Mouse (Mus musculus): Measurements from ENCODE around the gene Anapc7. TPM values are rescaled to one million over a fixed set of nuclear protein-coding genes. Genes with fewer than 3 reads are reported as not detected.
A peak's percentile ranks its signal among the peaks of the same experiment; 100 is the strongest.

Anapc7 gene
- total RNA-seq, 1 experiment = 51.8 TPM

GRCm38 (mm10) chr5:122425550-122425949 is 4.1 kb downstream of the Anapc7 start:
- no peak for TF ChIP-seq ZC3H11A (IDR thresholded peaks at IDR 0.05; ENCODE audit: borderline replicate concordance, low read depth, low read length)
- no peak for TF ChIP-seq HCFC1 (IDR thresholded peaks at IDR 0.05; ENCODE audit: borderline replicate concordance, insufficient read depth, low read length)
- no peak for TF ChIP-seq MAFK (IDR thresholded peaks at IDR 0.05; ENCODE audit: insufficient read depth, low read depth, low read length)
- no peak for TF ChIP-seq ZNF384 (IDR thresholded peaks at IDR 0.05; ENCODE audit: low read depth, low read length)
- no peak for TF ChIP-seq CHD2 (IDR thresholded peaks at IDR 0.05; ENCODE audit: low read depth, low read length)
- H3K27ac ChIP-seq (ENCODE audit: insufficient read depth, low read depth, low read length, poor library complexity, severe bottlenecking) = no peak overlapping the region
- no peak overlapping the region for H3K9ac ChIP-seq (ENCODE audit: insufficient read depth, low read depth, low read length, poor library complexity, severe bottlenecking)
- no peak for DNase-seq (ENCODE audit: low read depth, low spot score)
- H3K4me3 ChIP-seq (ENCODE audit: insufficient read depth in 1 of 2, low read depth in 1 of 2, low read length in 2 of 2, poor library complexity in 1 of 2, severe bottlenecking in 1 of 2) = no peak overlapping the region
- peaks cover 22% of the 10 kb centered on the region for H3K36me3 ChIP-seq (ENCODE audit: control insufficient read depth, insufficient read depth, low read length, poor library complexity, severe bottlenecking)
- H3K9me3 ChIP-seq (ENCODE audit: control insufficient read depth, insufficient read depth, low read depth, low read length) = no peaks in the 10 kb centered on the region
- H3K4me1 ChIP-seq (ENCODE audit: control insufficient read depth in 2 of 2, insufficient read depth in 2 of 2, low read length in 2 of 2, poor library complexity in 1 of 2) = peaks cover 1 to 9% of the 10 kb centered on the region in 2 experiments; a peak in 2 of 4 replicates
- in situ Hi-C loops (cut with MboI; ENCODE audit: low sequenced_read_pairs in 2 of 2, unreplicated experiment in 2 of 2) = no loop called here

GRCm38 (mm10) chr5:122430036-122430775 is 8.7 kb downstream of the Anapc7 start:
- no peak overlapping the region for H3K4me3 ChIP-seq (ENCODE audit: insufficient read depth in 1 of 2, low read depth in 1 of 2, low read length in 2 of 2, poor library complexity in 1 of 2, severe bottlenecking in 1 of 2)
- H3K36me3 ChIP-seq (ENCODE audit: control insufficient read depth, insufficient read depth, low read length, poor library complexity, severe bottlenecking) = peaks cover 45% of the 10 kb centered on the region
- no peak overlapping the region for H3K9ac ChIP-seq (ENCODE audit: insufficient read depth, low read depth, low read length, poor library complexity, severe bottlenecking)
- no peak for DNase-seq (ENCODE audit: low read depth, low spot score)
- no peak for TF ChIP-seq HCFC1 (IDR thresholded peaks at IDR 0.05; ENCODE audit: borderline replicate concordance, insufficient read depth, low read length)
- no peak for TF ChIP-seq MAFK (IDR thresholded peaks at IDR 0.05; ENCODE audit: insufficient read depth, low read depth, low read length)
- TF ChIP-seq CHD2 (IDR thresholded peaks at IDR 0.05; ENCODE audit: low read depth, low read length) = no peak
- no peaks in the 10 kb centered on the region for H3K9me3 ChIP-seq (ENCODE audit: control insufficient read depth, insufficient read depth, low read depth, low read length)
- no peak overlapping the region for H3K27ac ChIP-seq (ENCODE audit: insufficient read depth, low read depth, low read length, poor library complexity, severe bottlenecking)
- in situ Hi-C loops (cut with MboI; ENCODE audit: low sequenced_read_pairs in 2 of 2, unreplicated experiment in 2 of 2) = no loop called here
- H3K4me1 ChIP-seq (ENCODE audit: control insufficient read depth in 2 of 2, insufficient read depth in 2 of 2, low read length in 2 of 2, poor library complexity in 1 of 2) = peaks cover 1 to 7% of the 10 kb centered on the region in 2 experiments; a peak in 2 of 4 replicates

GRCm38 (mm10) chr5:122431221-122431620 is 9.7 kb downstream of the Anapc7 start:
- peaks cover 53% of the 10 kb centered on the region for H3K36me3 ChIP-seq (ENCODE audit: control insufficient read depth, insufficient read depth, low read length, poor library complexity, severe bottlenecking)
- no peak overlapping the region for H3K9ac ChIP-seq (ENCODE audit: insufficient read depth, low read depth, low read length, poor library complexity, severe bottlenecking)
- H3K9me3 ChIP-seq (ENCODE audit: control insufficient read depth, insufficient read depth, low read depth, low read length) = no peaks in the 10 kb centered on the region
- H3K4me3 ChIP-seq (ENCODE audit: insufficient read depth in 1 of 2, low read depth in 1 of 2, low read length in 2 of 2, poor library complexity in 1 of 2, severe bottlenecking in 1 of 2) = no peak overlapping the region
- no peak for TF ChIP-seq ZNF384 (IDR thresholded peaks at IDR 0.05; ENCODE audit: low read depth, low read length)
- no peak for TF ChIP-seq ZC3H11A (IDR thresholded peaks at IDR 0.05; ENCODE audit: borderline replicate concordance, low read depth, low read length)
- TF ChIP-seq MAFK (IDR thresholded peaks at IDR 0.05; ENCODE audit: insufficient read depth, low read depth, low read length) = no peak
- TF ChIP-seq HCFC1 (IDR thresholded peaks at IDR 0.05; ENCODE audit: borderline replicate concordance, insufficient read depth, low read length) = no peak
- TF ChIP-seq CHD2 (IDR thresholded peaks at IDR 0.05; ENCODE audit: low read depth, low read length) = no peak
- in situ Hi-C loops (cut with MboI; ENCODE audit: low sequenced_read_pairs in 2 of 2, unreplicated experiment in 2 of 2) = no loop called here
- H3K4me1 ChIP-seq (ENCODE audit: control insufficient read depth in 2 of 2, insufficient read depth in 2 of 2, low read length in 2 of 2, poor library complexity in 1 of 2) = peaks cover 1 to 7% of the 10 kb centered on the region in 2 experiments; a peak in 2 of 4 replicates
- DNase-seq (ENCODE audit: low read depth, low spot score) = no peak
- no peak overlapping the region for H3K27ac ChIP-seq (ENCODE audit: insufficient read depth, low read depth, low read length, poor library complexity, severe bottlenecking)

GRCm38 (mm10) chr5:122434541-122434940 is 13.0 kb downstream of the Anapc7 start:
- Histone ChIP-seq H3K27ac (ENCODE audit: insufficient read depth, low read depth, low read length, poor library complexity, severe bottlenecking) (no peak overlapping the region), H3K4me1 (ENCODE audit: control insufficient read depth in 2 of 2, insufficient read depth in 2 of 2, low read length in 2 of 2, poor library complexity in 1 of 2) (peaks cover 1 to 7% of the 10 kb centered on the region in 2 experiments; a peak in 2 of 4 replicates), H3K4me3 (ENCODE audit: insufficient read depth in 1 of 2, low read depth in 1 of 2, low read length in 2 of 2, poor library complexity in 1 of 2, severe bottlenecking in 1 of 2) (no peak overlapping the region), H3K9me3 (ENCODE audit: control insufficient read depth, insufficient read depth, low read depth, low read length) (no peaks in the 10 kb centered on the region), H3K9ac (ENCODE audit: insufficient read depth, low read depth, low read length, poor library complexity, severe bottlenecking) (no peak overlapping the region), H3K36me3 (ENCODE audit: control insufficient read depth, insufficient read depth, low read length, poor library complexity, severe bottlenecking) (peaks cover 68% of the 10 kb centered on the region)
- TF ChIP-seq ZNF384 (IDR thresholded peaks at IDR 0.05; ENCODE audit: low read depth, low read length) (no peak), ZC3H11A (IDR thresholded peaks at IDR 0.05; ENCODE audit: borderline replicate concordance, low read depth, low read length) (peak; percentile 23; the same call in 1 of the 2 replicates), HCFC1 (IDR thresholded peaks at IDR 0.05; ENCODE audit: borderline replicate concordance, insufficient read depth, low read length) (no peak), MAFK (IDR thresholded peaks at IDR 0.05; ENCODE audit: insufficient read depth, low read depth, low read length) (no peak), CHD2 (IDR thresholded peaks at IDR 0.05; ENCODE audit: low read depth, low read length) (no peak)
- DNase-seq (ENCODE audit: low read depth, low spot score) = no peak
- in situ Hi-C loops (cut with MboI; ENCODE audit: low sequenced_read_pairs in 2 of 2, unreplicated experiment in 2 of 2) = no loop called here
